In the genomic region with DNA sequence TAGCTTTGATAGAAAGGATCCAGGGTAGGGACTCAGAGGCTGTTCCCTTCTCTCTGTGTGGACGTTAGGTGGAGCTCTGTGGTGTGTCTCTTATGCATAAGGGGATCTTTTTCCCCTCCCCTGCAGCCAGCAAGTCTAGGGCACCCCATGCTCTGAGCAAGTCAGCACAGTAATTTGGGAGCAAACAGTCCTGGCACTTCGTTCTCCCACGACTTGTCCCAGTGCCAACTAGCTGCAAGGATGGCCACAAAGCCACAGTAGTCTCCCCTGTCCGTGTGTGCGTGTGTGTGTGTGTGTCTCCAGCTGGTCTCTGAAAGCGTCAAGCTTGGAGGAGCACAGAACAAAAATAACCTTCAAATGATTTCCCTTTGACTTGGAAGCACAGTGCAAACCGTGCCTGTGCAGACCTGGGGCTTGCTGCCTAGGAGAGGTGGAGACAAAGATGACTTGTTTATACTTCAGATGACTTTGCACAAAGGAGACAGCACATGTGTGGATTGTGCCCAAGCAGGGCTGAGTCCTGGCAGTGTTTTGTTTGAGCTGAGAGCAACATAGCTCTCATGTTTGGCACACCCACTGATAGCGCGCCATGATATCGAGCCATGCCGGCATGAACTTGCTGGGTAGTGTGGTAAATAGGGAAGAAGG, we compare ENCODE assay signal across 9 mouse cellular contexts. TPM values are rescaled to one million over a fixed set of nuclear protein-coding genes. Genes with fewer than 3 reads are reported as not detected.
DNase-seq lines count a peak whose midpoint lies in the region; ATAC-seq and TF ChIP-seq lines count a peak whose summit lies in the region.
"Had no signal": no experiment of that assay in that cellular context is flagged by ENCODE, and none has a peak within 500 bp of the region (broad histone marks: within the 10 kb centered on the region; RNA-seq: fewer than 3 reads in every experiment).

No protein-coding gene starts in this region.

- peak; percentile 29 for DNase-seq in ZHBTc4 (ENCODE audit: low read depth, low spot score)
- DNase-seq in layer of hippocampus, postnatal 14 days (ENCODE audit: low spot score in 2 of 2), result peak; percentile 62 to 66
- DNase-seq in urinary bladder, postnatal 10 days (ENCODE audit: low spot score), result peak; percentile 24

- ATAC-seq in frontal cortex, adult (ENCODE audit: low TSS enrichment), result peak; percentile 88
- ATAC-seq in hindbrain, embryonic 12.5 days (ENCODE audit: low FRiP score), result peak; percentile 61
- peak; percentile 62 for ATAC-seq in midbrain, embryonic 15.5 days (replicated peaks)

- H3K36me3 ChIP-seq in E14TG2a.4 (ENCODE audit: insufficient read depth, low read length), result no peaks in the 10 kb centered on the region
- no peaks in the 10 kb centered on the region for H3K36me3 ChIP-seq in hindbrain, embryonic 12.5 days
- no peaks in the 10 kb centered on the region for H3K36me3 ChIP-seq in midbrain, embryonic 15.5 days (replicated peaks)
- H3K36me3 ChIP-seq: neural tube, embryonic 12.5 days had no signal

- TF ChIP-seq CTCF in E14TG2a.4 (conservative IDR thresholded peaks at IDR 0.05; ENCODE audit: low read length), result no peak

- H3K4me3 ChIP-seq in E14TG2a.4 (replicated peaks; ENCODE audit: low read length), result peak overlapping the region; percentile 37
- no peak overlapping the region for H3K4me3 ChIP-seq in hindbrain, embryonic 12.5 days
- H3K4me3 ChIP-seq in midbrain, embryonic 15.5 days, result no peak overlapping the region
- H3K4me3 ChIP-seq: neural tube, embryonic 12.5 days had no signal

- no peaks in the 10 kb centered on the region for H3K9me3 ChIP-seq in E14TG2a.4 (ENCODE audit: low read length)
- no peaks in the 10 kb centered on the region for H3K9me3 ChIP-seq in hindbrain, embryonic 12.5 days (replicated peaks)
- no peaks in the 10 kb centered on the region for H3K9me3 ChIP-seq in midbrain, embryonic 15.5 days
- H3K9me3 ChIP-seq: neural tube, embryonic 12.5 days had no signal

- WGBS in hindbrain, embryonic 12.5 days, result 72% methylated on average over 11 of the region's 11 CpGs
- 68% methylated on average over 11 of the region's 11 CpGs for WGBS in midbrain, embryonic 15.5 days

- peaks cover 28% of the 10 kb centered on the region for H3K4me1 ChIP-seq in E14TG2a.4 (replicated peaks; ENCODE audit: low read depth, low read length)
- peaks cover 12% of the 10 kb centered on the region for H3K4me1 ChIP-seq in hindbrain, embryonic 12.5 days
- H3K4me1 ChIP-seq in midbrain, embryonic 15.5 days, result peaks cover 10% of the 10 kb centered on the region

- H3K27ac ChIP-seq in hindbrain, embryonic 12.5 days, result peak overlapping the region; percentile 64
- peak overlapping the region; percentile 11; the same call in 1 of the 2 replicates for H3K27ac ChIP-seq in midbrain, embryonic 15.5 days
- H3K27ac ChIP-seq: neural tube, embryonic 12.5 days had no signal

- H3K9ac ChIP-seq in hindbrain, embryonic 12.5 days, result no peak overlapping the region
- H3K9ac ChIP-seq in midbrain, embryonic 15.5 days, result no peak overlapping the region
- H3K9ac ChIP-seq: neural tube, embryonic 12.5 days had no signal

- H3K27me3 ChIP-seq in E14TG2a.4 (ENCODE audit: insufficient read depth, low read length), result peaks cover 18% of the 10 kb centered on the region
- no peaks in the 10 kb centered on the region for H3K27me3 ChIP-seq in hindbrain, embryonic 12.5 days
- H3K27me3 ChIP-seq in midbrain, embryonic 15.5 days (replicated peaks), result no peaks in the 10 kb centered on the region
- H3K27me3 ChIP-seq: neural tube, embryonic 12.5 days had no signal

- H3K4me2 ChIP-seq in hindbrain, embryonic 12.5 days (replicated peaks), result no peak overlapping the region
- H3K4me2 ChIP-seq in midbrain, embryonic 15.5 days, result no peak overlapping the region
- H3K4me2 ChIP-seq: neural tube, embryonic 12.5 days had no signal

RNA-seq across cellular contexts. Expression of a gene that starts 19.7 kb away (rescaled TPM):
- polyA plus RNA-seq in hindbrain, embryonic 12.5 days (2016; fragmentation: Nextera tagmentation; extraction: Ambion mirVana), result 0.77 and 1.3 TPM in 2 replicates
- 10 to 100 TPM in 1 of 2 experiments, 1 to 10 TPM in 1; 2.6 to 11.9 TPM for total RNA-seq in layer of hippocampus, postnatal 14 days (2021)
- 11.2 and 11.6 TPM in 2 replicates for polyA plus RNA-seq in midbrain, embryonic 15.5 days (2015; fragmentation: Nextera tagmentation; extraction: Ambion mirVana)

RNA-seq across cellular contexts. Expression of a gene that starts 37.7 kb away (rescaled TPM):
- 0.39 and 0.65 TPM in 2 replicates for polyA plus RNA-seq in hindbrain, embryonic 12.5 days (2016; fragmentation: Nextera tagmentation; extraction: Ambion mirVana)
- 1 to 10 TPM in 1 of 2 experiments, under 1 TPM in 1; 0.62 to 1.4 TPM for total RNA-seq in layer of hippocampus, postnatal 14 days (2021)
- 1.7 and 2.5 TPM in 2 replicates for polyA plus RNA-seq in midbrain, embryonic 15.5 days (2015; fragmentation: Nextera tagmentation; extraction: Ambion mirVana)
- polyA plus RNA-seq: embryonic facial prominence, embryonic 11.5 days; neural tube, embryonic 12.5 days had no signal
